Mouse (Mus musculus) forebrain, embryonic 15.5 days (tissue): ENCODE measurements at regions not wholly inside any gene's neighbourhood (a gene's known extent, or its start where the extent isn't known, plus 50 kb on each side); places are given as distances from the start of the nearest gene placed in this dataset.

Experiments
- ATAC-seq: fragments of 200-750 bp; cut with Nextera tagmentation; replicated peaks from 2 replicates; pipeline ENCODE4 v1.8.0; 2017; ENCODE audit warnings: mild to moderate bottlenecking, moderate TSS enrichment, moderate library complexity
- H3K27ac ChIP-seq: fragments of 300-500 bp; sonication (generic); replicated peaks from 2 replicates; pipeline ENCODE4 v1.5.1; 2015; ENCODE audit warnings: mild to moderate bottlenecking, inconsistent platforms
- H3K27me3 ChIP-seq: fragments of 300-500 bp; sonication (generic); 2 replicates; pipeline ENCODE4 v1.6.1; 2015; ENCODE audit warnings: inconsistent platforms
- H3K36me3 ChIP-seq: fragments of 300-500 bp; sonication (generic); 2 replicates; pipeline ENCODE4 v1.6.1; 2015; ENCODE audit warnings: mild to moderate bottlenecking, inconsistent platforms
- H3K4me1 ChIP-seq: fragments of 300-500 bp; sonication (generic); 2 replicates; pipeline ENCODE4 v1.6.1; 2015; ENCODE audit warnings: inconsistent platforms
- H3K4me2 ChIP-seq: fragments of 300-500 bp; sonication (generic); replicated peaks from 2 replicates; pipeline ENCODE4 v1.6.1; 2015; ENCODE audit warnings: mild to moderate bottlenecking, inconsistent platforms
- H3K4me3 ChIP-seq: fragments of 300-500 bp; sonication (generic); 2 replicates; pipeline ENCODE4 v1.5.1; 2015; ENCODE audit warnings: mild to moderate bottlenecking, inconsistent platforms
- H3K9ac ChIP-seq: fragments of 300-500 bp; sonication (generic); replicated peaks from 2 replicates; pipeline ENCODE4 v1.6.1; 2015; ENCODE audit warnings: mild to moderate bottlenecking, inconsistent platforms
- H3K9me3 ChIP-seq: fragments of 300-500 bp; sonication (generic); 2 replicates; pipeline ENCODE4 v1.6.1; 2016; ENCODE audit warnings: inconsistent platforms
- WGBS: fragments of 180-500 bp; shearing (Covaris S2); methylation state at CpG from one replicate; pipeline ENCODE4 v1.1.7; 2015; ENCODE audit warnings: mixed read lengths; 5-methylcytosine and 5-hydroxymethylcytosine counted together

DNA sequence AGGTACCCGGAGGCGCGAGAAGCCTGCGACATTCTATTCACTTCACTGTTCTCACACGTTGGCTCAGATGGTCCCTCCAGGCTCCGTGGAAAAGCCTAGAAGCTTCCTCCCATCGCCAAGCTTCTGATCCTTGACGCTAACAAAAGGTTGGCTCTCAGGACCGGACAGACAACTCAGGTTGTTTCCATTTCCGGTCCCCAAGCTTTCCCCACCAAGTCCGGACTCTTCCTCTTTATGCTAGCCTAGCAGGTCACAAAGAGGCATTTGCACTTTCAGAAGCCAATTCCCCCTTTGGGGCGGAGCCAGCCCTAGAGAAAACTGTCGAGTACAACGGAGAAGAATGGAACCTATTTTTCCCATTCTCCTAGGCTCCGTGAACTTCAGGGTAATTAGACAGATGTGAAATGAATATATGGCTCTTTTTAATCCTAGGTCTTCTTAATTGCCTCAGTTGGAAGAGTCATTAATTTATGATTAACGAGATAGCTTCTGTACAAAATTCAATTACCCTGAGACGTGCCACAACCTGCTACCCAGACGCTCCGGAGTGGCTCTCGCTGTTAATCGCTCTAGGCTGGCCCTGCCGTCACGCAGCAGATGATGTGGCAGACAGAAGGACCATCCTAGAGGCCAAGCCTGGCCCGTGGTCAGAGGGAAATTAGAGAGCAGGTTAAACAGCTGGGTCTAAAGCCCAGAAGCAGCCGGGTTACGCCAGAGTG lies 207.6 kb downstream of the Xxylt1 start:
- H3K9me3 ChIP-seq: no peaks in the 10 kb centered on the region
- H3K4me3 ChIP-seq: no peak overlapping the region
- H3K9ac ChIP-seq: no peak overlapping the region
- H3K36me3 ChIP-seq: no peaks in the 10 kb centered on the region
- peak overlapping the region; percentile 16 for H3K4me2 ChIP-seq
- H3K4me1 ChIP-seq: peaks cover 14% of the 10 kb centered on the region
- peak; percentile 47; the same call in 1 of the 2 replicates for ATAC-seq
- no peaks in the 10 kb centered on the region for H3K27me3 ChIP-seq
- WGBS: 11% methylated on average over 26 of the region's 26 CpGs
- peak overlapping the region; percentile 24 for H3K27ac ChIP-seq

DNA sequence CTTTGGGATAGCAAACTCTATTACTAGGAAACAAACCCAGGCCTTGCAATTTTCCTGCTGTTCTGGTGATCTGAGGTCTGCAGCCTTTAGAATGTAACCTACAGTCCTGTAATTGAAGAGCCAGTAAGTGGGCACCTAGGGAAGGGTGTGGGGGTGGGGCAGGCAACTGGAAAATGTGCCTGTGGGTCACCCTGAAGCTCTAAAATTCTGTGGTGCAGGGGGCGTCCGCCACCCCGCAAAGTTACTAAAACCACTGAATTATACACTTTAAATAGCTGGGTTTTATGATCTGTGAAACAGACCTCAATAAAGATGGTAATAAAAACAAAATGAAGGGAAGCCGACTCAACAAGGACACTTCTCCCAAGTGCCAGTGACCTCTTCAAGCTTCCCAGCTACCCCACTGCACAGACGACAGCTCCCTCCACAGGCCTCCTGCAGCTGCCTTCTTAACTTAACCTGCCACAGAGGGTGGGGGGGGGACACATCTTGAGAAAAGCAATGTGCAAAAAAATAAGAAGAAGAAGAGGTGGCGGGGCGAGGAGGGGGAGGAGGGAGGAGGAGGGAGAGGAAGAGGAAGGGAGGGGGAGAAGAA lies 205.9 kb downstream of the Xxylt1 start:
- no peaks in the 10 kb centered on the region for H3K9me3 ChIP-seq
- 82% methylated on average over 7 of the region's 7 CpGs for WGBS
- no peak overlapping the region for H3K9ac ChIP-seq
- no peaks in the 10 kb centered on the region for H3K27me3 ChIP-seq
- no peak overlapping the region for H3K4me2 ChIP-seq
- no peak overlapping the region for H3K27ac ChIP-seq
- H3K36me3 ChIP-seq: no peaks in the 10 kb centered on the region
- peaks cover 14% of the 10 kb centered on the region for H3K4me1 ChIP-seq
- no peak overlapping the region for H3K4me3 ChIP-seq
- ATAC-seq: no peak

DNA sequence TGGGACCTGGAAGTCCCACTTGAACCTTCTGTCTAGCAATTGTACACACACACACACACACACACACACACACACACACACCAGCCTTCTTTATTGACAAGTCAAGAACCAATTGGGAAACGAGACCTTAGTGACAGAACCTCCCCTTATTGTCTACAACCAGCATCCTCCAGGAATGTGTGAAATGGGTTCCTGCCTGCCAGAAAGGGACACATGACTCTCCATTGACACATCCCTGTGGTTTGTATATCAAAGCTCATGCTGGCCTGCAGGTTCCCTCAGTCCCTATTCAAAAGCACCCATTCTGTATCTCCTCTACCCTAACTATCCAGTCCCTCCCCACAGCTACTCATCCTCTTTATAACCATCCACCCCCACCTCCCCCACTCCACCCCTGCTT lies 202.4 kb downstream of the Xxylt1 start:
- WGBS: 65% methylated on average over 1 of the region's 1 CpGs
- H3K27me3 ChIP-seq: no peaks in the 10 kb centered on the region
- H3K4me3 ChIP-seq: no peak overlapping the region
- H3K9ac ChIP-seq: no peak overlapping the region
- H3K4me1 ChIP-seq: peaks cover 6% of the 10 kb centered on the region
- no peak overlapping the region for H3K4me2 ChIP-seq
- no peak overlapping the region for H3K27ac ChIP-seq
- no peaks in the 10 kb centered on the region for H3K36me3 ChIP-seq
- H3K9me3 ChIP-seq: no peaks in the 10 kb centered on the region
- ATAC-seq: no peak

DNA sequence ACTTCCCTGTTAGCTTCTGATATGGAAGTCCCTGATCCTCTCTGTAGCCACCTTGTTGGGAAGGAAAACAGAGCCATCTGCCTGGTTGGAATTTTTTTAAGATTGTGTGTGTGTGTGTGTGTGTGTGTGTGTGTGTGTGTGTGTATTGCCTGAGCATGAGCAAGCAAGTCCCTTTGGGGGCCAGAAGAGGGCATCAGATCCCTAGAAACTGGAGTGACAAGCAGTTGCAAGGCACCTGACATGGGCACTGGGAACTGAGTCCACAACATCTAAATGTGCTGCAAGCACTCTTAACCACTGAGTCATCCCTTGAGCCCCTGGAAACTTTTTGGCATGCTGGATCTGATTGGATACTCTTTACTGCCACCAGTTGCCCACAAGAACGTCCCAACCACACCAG lies 201.4 kb downstream of the Xxylt1 start:
- Histone ChIP-seq H3K4me3 (no peak overlapping the region), H3K4me2 (no peak overlapping the region), H3K9ac (no peak overlapping the region), H3K27ac (no peak overlapping the region), H3K27me3 (no peaks in the 10 kb centered on the region), H3K9me3 (no peaks in the 10 kb centered on the region), H3K4me1 (0 out of 2 replicates have a peak, but pooled peaks cover 4% of the 10 kb centered on the region), H3K36me3 (no peaks in the 10 kb centered on the region)
- no peak for ATAC-seq
- WGBS: 92% methylated on average over 1 of the region's 1 CpGs

DNA sequence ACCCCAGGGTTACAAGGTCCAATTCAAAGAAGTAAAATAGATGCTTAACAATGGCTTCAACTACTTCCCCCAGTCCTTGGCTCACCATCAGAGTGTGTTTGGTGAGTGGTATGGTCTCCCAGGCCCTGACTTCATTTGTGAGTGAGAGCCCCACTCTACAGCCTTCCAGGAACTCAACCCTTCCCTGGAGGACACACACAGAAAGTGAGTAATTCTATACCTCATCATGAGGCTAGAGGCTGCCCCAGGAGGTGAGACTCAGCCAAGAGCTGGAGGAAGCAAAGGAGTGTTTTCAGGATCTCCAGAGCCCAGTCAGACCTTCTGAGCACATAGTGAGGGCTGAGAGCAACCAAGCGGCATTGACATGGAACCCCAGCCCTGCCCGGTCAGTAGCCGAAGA lies 200.6 kb downstream of the Xxylt1 start:
- whole genome bisulfite sequencing: 97% methylated on average over 3 of the region's 3 CpGs
- no peak for ATAC-seq
- H3K27me3 ChIP-seq: no peaks in the 10 kb centered on the region
- no peak overlapping the region for H3K4me3 ChIP-seq
- H3K27ac ChIP-seq: no peak overlapping the region
- no peak overlapping the region for H3K9ac ChIP-seq
- H3K36me3 ChIP-seq: no peaks in the 10 kb centered on the region
- 0 out of 2 replicates have a peak, but pooled peaks cover 4% of the 10 kb centered on the region for H3K4me1 ChIP-seq
- no peaks in the 10 kb centered on the region for H3K9me3 ChIP-seq
- H3K4me2 ChIP-seq: no peak overlapping the region

DNA sequence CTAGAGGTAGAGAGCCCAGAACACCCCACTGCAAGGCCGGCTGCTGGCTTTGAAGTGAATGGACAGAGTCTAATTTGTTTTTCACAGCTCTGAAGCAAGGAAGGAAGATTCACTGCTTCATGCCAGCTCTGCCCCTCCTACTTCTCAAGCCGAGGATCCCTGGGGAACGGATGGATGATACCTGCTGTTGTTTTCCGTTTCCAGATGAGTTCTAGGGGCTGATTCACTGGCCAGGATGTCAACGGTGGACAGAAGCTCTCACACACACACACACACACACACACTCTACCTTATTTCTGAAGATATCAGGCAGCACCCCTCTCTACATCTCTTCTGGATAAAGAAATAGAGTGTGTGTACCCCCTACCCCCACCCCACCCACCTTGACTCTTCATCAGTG lies 200.0 kb downstream of the Xxylt1 start:
- Histone ChIP-seq H3K4me1 (0 out of 2 replicates have a peak, but pooled peaks cover 4% of the 10 kb centered on the region), H3K9me3 (no peaks in the 10 kb centered on the region), H3K4me2 (no peak overlapping the region), H3K4me3 (no peak overlapping the region), H3K27ac (no peak overlapping the region), H3K9ac (no peak overlapping the region), H3K27me3 (no peaks in the 10 kb centered on the region), H3K36me3 (no peaks in the 10 kb centered on the region)
- no peak for ATAC-seq
- 79% methylated on average over 5 of the region's 5 CpGs for WGBS

DNA sequence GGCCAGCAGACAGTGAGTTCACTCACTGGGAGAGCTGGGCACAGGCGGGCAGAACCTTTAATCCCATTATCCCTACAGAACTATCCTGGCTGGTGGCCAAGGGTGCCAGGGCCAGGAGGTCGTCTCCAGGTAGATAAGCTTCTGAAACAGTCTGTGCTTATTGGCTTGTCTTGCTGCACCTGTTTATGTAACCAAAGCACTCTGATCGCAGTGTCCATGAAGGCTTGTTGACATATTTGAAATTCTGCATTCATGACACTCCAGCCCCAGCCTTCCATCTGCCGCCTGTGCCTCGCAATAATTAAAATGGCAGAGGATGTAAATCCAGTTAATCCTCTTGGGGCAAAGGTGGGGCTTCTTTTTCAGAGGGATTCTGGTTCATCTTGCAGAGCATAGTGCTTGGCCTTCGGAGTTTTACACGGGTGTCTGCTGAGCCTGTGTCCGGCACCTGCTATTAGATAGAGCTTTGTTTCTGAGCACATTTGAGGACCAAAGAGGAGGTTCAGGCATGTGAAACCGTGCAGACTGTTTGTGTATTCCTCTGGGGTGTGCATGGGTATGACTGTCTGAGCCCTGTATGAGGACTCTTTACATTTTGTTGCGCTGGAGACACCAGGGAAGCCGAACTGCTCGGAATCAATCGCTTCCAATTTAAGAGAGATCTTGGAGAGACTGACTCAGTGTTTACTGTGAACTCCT lies 197.6 kb downstream of the Xxylt1 start:
- Histone ChIP-seq H3K4me3 (no peak overlapping the region), H3K27ac (no peak overlapping the region; the same call in 1 of the 2 replicates), H3K27me3 (no peaks in the 10 kb centered on the region), H3K9me3 (no peaks in the 10 kb centered on the region), H3K4me1 (0 out of 2 replicates have a peak, but pooled peaks cover 4% of the 10 kb centered on the region), H3K4me2 (no peak overlapping the region), H3K9ac (no peak overlapping the region), H3K36me3 (no peaks in the 10 kb centered on the region)
- no peak for ATAC-seq
- WGBS: 55% methylated on average over 13 of the region's 13 CpGs

DNA sequence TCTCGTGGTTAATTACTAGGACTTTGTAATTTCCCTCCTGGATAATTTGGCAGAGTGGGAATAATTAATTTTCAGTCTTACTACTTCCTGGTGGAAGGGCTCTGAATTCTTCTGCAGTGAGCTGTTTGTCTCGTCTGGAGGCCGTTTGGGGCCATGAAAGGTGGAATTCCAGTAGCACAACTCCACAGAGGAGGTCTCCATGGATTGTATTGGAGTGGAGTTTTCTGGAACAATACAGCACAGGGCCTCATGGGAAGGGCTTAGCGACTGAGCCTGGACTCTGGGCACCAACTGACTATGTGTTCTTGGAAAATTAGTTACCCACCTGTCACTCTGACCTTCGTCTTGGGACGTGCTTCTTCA lies 197.1 kb downstream of the Xxylt1 start:
- Histone ChIP-seq H3K27me3 (no peaks in the 10 kb centered on the region), H3K4me1 (0 out of 2 replicates have a peak, but pooled peaks cover 4% of the 10 kb centered on the region), H3K36me3 (no peaks in the 10 kb centered on the region), H3K4me2 (no peak overlapping the region), H3K4me3 (no peak overlapping the region), H3K9me3 (no peaks in the 10 kb centered on the region), H3K27ac (no peak overlapping the region), H3K9ac (no peak overlapping the region)
- ATAC-seq: no peak
- WGBS: 56% methylated on average over 6 of the region's 6 CpGs

DNA sequence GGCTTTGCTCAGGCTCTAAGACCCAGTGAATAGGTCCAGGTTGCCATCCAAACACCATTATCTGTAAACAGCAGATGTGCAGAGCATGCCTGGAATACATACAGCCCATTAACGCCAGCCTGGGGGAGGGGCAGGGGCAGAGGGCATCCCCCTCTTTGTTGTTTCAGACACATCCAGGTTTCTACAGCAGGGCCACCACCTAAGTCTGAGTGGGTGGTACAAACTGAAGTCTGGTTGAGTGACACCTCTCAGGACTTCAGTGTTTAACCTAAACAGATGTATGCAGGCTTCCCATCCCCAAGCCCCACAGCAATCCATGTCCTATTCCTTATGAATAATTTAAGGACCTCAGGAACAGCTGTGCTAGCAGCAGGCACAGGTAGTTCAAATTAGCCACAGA lies 194.2 kb downstream of the Xxylt1 start:
- Histone ChIP-seq H3K4me3 (no peak overlapping the region), H3K9ac (no peak overlapping the region), H3K36me3 (no peaks in the 10 kb centered on the region), H3K27ac (no peak overlapping the region), H3K4me1 (0 out of 2 replicates have a peak, but pooled peaks cover 4% of the 10 kb centered on the region), H3K4me2 (no peak overlapping the region), H3K9me3 (no peaks in the 10 kb centered on the region), H3K27me3 (no peaks in the 10 kb centered on the region)
- no peak for ATAC-seq
- WGBS: 74% methylated on average over 1 of the region's 1 CpGs

DNA sequence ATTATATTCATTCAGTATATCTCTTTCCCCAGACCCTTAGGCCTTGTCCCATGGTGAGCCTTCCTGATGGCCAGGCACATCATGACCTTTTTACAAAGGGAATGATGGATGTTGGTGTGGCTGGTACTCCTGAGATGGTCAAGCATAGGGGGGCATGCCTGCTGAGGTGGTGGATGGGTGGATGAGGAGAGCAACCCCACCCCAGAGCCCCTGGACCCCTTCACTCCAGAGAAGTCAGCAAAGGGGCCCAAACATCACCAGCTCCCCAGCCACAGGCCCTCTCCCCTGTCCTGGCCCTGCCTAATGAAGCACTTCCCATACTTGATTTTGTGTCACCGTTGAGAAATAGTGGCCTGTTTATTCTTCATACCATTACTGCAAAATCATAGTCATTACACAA lies 193.7 kb downstream of the Xxylt1 start:
- no peaks in the 10 kb centered on the region for H3K36me3 ChIP-seq
- WGBS: 95% methylated on average over 1 of the region's 1 CpGs
- no peak for ATAC-seq

DNA sequence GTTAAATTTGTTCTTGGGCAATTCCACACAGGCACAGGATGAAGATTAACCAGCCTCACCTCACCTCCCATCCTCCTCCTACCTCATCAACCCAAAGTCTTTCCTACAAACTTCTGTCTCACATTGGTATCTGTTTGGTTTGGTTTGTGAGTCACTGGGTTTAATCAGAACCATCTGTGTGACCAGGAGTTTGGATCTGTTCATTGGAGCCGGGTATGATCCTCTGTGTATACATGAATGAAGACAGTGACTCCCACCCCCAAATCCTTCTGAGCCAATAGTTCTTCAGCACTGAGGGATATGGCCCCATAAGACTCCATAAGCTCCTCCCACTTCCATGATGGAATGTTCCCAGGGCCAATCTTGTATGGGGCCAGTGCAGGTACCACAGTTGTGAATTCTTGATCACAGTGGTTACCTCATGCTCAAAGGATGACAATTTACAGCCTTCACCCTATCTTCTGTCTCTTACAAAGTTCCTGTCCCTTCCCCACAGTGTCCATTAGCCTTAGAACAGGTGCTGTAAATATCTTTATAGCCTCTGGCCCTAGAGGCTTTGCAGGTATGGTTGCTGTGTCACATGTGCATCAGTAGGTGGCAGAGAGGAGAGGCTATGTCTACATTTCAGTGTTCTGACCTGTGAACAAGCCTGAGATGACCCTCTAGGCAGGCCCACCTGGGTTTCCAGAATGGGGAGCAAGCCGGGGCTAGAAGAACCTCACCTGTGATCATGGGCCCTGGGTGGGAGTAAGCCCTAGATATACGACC lies 192.5 kb downstream of the Xxylt1 start:
- Histone ChIP-seq H3K36me3 (no peaks in the 10 kb centered on the region), H3K4me1 (0 out of 2 replicates have a peak, but pooled peaks cover 2% of the 10 kb centered on the region), H3K9me3 (no peaks in the 10 kb centered on the region), H3K27ac (no peak overlapping the region), H3K9ac (no peak overlapping the region), H3K4me3 (no peak overlapping the region), H3K4me2 (no peak overlapping the region), H3K27me3 (no peaks in the 10 kb centered on the region)
- WGBS: 97% methylated on average over 3 of the region's 3 CpGs
- no peak for ATAC-seq

More for the DNA sequence above, 193.7 kb downstream of the Xxylt1 start:
- Histone ChIP-seq H3K4me3 (no peak overlapping the region), H3K4me2 (no peak overlapping the region), H3K27me3 (no peaks in the 10 kb centered on the region), H3K9ac (no peak overlapping the region), H3K27ac (no peak overlapping the region), H3K4me1 (0 out of 2 replicates have a peak, but pooled peaks cover 4% of the 10 kb centered on the region), H3K9me3 (no peaks in the 10 kb centered on the region)

DNA sequence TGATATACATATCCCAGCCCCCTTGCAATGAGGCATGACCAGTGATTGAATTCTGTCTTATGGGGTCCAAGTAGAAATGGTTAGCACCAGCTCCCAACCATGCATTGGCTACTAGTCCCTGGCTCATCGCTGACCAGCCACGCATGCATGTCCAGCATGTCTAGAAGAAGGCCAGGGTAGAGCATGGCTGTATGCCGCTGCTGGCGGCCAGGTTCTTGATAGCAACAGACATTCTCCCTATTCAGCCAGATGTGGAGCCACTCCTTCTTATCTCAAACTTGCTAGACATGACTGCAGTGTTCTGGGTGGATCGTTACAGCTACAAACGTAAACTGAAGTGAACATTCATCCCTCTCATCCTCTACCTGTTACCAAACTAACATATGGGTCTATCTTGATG lies 188.6 kb downstream of the Xxylt1 start:
- no peaks in the 10 kb centered on the region for H3K4me1 ChIP-seq
- no peak overlapping the region for H3K27ac ChIP-seq
- no peak overlapping the region for H3K4me2 ChIP-seq
- no peaks in the 10 kb centered on the region for H3K9me3 ChIP-seq
- H3K9ac ChIP-seq: no peak overlapping the region
- WGBS: 94% methylated on average over 6 of the region's 6 CpGs
- H3K36me3 ChIP-seq: no peaks in the 10 kb centered on the region
- ATAC-seq: no peak
- H3K27me3 ChIP-seq: no peaks in the 10 kb centered on the region
- H3K4me3 ChIP-seq: no peak overlapping the region
